Mouse (Mus musculus) heart, adult 11 months (tissue): ENCODE results near the gene Gadd45g.

ENCODE experiments used
- DNase-seq: peaks from one replicate; pipeline ENCODE4 v3.0.0; 2022

Gene Gadd45g

DNA sequence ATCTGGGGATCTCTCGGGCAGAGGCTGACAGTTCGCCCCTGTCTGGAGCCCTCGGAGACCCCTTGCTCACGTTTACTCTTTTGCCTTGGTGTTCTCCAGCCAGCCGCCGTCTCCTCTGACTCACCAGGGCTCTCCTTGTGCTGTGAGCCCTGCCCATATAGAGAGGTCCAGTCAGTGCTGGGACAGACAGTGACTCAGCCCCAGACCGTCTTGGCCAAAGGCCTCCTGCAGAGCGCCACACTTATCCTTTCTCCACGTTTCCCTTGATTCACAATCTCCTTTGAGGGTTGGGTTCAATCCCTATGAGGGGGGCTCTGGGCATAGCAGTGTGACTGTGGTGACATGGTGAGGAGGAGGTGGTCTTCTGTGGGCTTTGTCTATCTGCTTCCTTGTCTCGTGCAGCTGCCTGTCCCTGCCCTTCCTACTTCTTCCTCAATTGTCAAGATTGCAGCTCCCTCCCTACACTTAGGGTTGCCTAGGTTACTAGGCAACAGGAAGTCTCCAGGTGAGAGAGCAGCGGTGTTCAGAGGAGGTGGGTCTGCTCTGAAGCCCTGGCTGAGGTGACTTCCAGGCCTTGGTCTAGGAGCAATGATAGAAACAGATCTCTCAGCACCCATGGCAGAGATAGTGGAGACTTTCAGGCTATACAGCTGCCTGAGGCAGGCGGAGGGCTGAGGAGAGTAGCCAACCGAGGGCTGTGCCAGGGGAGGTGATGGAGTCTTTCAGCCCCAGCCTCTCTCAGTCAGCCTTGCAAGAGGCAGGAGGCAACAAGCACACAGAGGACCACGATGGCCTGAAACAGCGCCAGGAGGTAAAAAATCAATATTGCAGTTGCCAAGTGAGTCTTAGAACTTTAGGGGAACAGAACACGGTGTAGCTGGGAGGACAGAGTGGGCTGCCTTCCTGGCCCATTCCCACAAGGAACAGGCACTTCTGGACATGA is 7.1 kb downstream of the Gadd45g start:
- DNase-seq = peak; percentile 94

DNA sequence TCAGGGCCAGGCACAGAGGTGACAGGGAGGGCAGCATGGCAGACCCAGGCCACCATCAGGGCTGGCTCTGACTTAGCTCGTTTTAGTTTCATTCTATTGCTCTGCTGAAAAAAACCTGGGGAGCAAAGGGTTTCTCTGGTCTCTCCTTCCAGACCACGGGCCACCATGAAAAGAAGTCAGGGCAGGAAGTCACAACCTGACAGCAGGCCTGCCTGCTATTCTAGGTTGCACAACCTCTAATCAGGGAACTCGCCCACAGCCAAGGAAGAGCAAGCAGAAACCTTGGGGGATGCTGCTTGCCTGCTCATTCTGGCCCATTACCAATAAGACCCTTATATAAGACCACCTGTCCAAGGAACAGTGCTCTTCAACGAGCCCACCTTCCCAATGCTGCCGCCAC is 9.1 kb downstream of the Gadd45g start:
- no peak for DNase-seq

DNA sequence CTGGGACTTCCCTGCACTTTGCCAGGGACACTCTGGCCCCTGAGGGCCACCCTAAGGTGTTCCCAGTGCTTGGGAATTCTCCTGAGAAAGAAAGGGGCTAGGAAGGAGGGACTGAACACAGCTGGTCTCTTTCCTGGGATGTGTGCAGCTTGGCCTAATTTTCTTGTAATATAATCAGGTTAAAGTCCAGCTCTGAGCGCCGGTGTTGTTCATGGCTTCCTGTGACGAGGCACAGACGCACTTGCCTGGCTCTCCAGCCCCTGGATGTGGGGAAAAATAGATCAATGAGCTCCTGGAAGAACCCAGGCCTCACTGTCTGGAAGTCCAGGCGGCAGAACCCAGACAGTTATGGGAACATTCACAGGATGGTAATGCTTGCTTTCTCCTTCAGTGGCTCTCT is 10.7 kb downstream of the Gadd45g start:
- no peak for DNase-seq

DNA sequence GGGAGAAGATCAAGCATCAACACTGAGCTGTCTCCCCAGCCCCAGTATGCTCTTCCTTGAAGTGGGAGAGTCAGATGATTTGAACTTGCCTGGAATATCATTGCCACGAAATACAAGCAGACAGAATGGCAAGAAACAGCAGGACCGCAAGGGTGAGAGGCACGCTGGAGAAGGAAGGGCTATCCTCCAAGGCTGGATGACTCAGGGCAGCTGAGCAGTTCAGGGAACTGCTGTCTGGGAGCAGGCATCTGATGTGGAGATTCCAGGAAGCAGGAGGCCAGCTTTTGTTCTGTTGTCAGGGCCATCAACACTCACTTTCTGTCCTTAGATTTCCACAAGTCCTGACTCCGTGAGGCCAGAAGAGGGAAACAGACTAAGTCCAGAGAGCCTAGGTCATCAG is 12.0 kb downstream of the Gadd45g start:
- no peak for DNase-seq

DNA sequence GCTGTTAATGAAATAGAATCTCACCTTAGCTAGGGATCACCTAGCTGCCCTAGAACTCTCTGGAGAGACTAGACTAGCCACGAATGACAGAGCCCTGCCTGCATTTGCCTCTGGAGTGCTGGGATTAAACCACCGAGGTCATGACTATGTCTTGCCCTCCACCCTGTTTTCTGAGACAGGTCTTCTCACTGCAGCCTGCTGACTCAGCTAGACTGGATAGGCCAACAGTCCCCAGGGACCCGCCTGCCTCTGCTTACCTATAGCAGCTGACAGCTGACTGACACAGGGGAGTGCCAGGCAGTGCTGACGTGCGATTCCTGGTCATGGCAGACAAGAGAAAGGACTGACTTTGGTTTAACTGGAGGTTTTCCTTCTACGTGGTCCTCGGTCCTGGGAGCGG is 12.7 kb downstream of the Gadd45g start:
- DNase-seq = no peak

DNA sequence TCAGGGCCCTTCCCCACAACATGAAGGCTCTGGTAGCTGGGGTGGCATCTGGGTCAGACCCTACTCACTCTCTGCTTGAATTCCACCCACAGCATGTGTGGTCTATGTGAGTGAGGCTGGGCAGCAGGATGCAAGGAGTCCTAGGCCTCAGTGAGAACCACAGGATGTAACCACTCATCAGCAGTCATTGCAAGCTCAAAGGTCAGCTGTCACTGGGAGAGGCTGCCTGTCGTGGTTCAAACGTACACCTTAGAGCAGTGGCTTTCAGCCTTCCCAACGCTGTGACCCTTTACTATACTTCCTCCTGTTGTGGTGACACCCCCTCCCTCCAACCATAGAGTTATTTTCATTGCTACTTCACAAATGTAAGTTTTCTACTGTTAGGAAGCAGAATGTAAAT is 13.3 kb downstream of the Gadd45g start:
- no peak for DNase-seq

DNA sequence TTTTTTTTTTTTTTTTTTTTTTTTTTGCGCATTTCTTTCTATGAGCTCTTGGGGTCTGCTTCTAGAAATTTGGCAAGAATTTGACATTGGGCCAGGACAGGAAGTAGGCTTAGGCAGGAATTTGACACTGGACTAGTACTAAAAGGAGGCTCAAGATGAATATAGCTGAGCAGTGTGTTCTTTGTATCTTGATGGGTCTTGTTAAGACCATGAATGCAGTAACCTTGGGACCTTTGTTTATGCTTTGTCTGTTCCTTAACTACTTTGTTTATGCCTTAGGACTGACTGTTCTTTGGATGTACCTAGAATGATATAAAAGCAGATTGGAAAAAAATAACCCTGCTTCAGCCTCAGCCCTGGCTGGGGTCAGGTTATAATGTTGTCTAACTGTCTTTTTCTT is 16.3 kb downstream of the Gadd45g start:
- DNase-seq = no peak

DNA sequence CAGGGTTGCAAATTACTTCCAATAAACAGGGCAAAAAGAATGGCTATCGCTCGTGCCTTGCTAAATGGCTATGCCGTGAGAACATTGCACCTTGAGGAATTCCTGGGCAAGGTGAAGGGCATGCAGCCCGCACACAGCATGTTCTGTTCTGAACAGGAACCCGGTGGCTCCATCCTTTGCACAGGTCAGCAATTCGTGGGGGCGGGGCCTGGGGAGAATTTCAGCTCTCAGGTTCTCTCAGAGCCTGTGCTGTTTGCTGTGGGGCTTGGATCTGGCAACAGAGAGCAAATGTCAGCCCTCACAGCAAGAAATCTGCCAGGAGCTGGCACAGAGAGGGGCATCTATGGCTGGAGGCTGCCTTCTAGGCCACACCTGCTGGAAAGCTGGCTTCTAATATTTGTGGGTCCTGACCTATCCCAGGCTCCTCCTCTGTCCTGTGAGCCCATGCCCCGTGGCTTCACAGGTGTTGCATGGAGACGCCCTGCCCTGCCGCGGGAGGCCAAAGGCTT is 19.7 kb downstream of the Gadd45g start:
- DNase-seq = no peak

DNA sequence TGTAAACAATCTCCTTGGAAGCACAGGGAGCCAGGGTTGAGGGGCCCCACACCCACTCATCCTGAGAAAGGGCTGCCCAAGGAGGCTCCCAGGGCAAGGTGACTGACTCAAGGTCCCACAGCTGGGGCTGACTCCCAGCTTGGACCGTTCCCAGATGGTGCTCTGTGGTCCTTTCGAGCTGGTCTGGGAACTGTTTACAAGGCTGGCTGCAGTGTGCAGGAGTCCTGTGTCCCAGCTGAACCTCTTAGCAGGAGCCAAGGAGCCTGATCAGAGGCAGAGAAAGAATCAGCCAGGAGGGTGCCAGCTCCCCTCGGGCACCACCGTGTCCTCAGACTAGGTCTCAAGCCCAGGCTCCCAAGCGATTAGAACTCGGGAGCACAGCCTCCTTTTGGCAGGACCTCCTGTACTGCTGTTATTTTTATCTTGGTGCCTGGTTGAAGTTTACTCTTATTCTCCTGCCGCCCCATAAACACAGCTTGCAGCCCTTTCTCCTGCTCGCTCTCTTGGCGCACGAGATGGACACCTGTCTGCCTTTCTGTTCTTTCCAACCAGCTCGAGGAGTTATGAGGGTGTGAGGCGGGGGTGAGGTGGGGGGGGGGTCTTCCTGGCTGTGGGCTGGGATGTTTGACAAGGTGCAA is 22.1 kb downstream of the Gadd45g start:
- peak; percentile 99 for DNase-seq

DNA sequence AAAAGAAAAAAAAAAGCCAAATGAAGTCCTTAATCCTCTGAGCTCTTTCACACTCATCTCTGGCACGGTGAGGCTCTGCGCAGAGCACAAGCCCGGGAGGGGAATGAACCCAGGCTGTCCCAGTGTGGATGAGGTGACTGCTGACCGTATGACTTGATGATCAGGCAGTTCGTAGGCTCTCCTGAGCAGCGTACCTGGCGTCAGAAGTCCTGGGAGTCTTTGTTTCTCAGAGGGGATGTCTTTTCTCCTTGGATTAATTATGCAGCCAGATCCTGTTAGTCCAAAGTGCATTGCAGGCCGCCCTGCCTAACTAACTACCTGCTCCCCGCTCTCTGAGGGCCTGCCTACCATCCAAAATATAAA is 22.6 kb downstream of the Gadd45g start:
- no peak for DNase-seq

DNA sequence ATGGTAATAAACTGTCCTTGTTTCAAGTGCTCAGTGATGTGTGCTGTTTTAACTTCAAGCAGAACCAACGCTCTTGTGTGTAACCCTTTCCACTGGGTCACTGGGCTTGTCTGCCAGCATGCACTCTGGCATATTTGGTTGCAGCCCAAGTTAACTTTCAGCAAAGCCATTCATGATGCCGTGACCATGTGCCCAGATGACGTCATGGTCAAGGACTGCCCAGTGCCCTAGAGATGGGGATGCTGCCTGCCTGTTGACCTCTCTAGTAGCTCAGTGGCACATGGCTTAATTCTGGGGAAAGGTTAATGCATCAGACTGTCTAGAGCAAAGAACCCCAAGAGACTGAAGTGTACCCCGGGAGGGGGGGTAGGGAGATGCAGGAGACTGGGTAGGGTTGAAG is 24.7 kb downstream of the Gadd45g start:
- peak; percentile 96 for DNase-seq

DNA sequence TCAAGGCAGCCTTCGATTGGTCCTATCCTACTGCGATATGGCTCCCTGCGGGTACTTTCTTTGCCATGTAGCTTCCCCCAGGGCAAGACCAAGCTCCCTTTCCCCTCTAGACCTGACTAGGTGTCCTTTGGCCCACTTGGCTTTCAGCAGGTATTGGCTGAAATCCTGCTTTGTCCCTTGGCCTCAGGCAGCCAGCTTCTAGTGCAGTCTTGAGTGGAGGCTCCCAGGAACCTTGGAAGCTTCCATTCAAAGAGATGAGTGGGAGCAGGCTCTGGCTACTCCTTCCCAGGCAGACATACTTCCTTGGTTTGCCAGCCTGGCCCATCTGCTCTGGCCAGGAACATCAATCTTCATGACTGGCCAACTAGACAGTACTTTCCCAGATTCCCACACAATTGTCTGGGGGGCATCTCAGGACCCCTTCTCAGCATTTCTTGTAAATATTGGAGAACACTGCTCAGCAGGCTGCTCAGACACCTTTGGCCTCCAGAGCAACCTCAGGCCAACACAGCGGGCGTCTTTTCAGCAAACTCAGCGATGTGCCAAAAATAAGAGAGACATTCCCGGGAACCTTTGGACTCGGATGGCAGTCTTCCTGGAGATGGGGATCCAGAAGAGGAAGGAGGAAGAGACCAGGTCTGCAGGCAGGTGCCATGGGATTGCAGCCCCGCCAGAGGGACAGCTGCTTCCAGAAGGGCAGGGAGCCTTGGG is 25.9 kb downstream of the Gadd45g start:
- DNase-seq = peak; percentile 94

DNA sequence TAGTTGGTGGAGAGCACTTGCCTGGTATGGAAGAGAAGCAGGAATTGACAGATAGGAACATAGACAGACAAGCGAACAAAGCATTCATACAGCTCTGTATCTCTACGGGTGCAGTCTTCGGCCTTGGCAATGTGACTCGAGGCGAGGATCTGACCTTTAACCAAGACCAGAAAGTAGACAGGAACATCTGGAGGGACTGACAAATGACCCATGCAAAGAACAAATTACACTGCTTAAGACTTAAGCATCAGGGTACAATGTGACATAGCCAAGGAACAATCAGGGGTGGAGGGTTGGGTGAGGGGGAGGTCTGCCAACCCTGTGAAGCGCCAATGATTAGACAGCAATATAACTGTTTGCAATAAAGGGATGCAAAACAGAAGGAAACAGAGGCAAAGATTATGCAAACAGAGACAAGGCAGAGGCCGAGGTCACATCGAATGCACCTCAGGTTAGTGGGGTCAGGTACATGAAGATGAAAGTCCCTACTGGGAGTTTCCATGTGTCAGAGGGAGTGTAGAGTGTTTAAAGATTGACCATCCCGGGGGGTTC is 26.6 kb downstream of the Gadd45g start:
- DNase-seq = no peak

DNA sequence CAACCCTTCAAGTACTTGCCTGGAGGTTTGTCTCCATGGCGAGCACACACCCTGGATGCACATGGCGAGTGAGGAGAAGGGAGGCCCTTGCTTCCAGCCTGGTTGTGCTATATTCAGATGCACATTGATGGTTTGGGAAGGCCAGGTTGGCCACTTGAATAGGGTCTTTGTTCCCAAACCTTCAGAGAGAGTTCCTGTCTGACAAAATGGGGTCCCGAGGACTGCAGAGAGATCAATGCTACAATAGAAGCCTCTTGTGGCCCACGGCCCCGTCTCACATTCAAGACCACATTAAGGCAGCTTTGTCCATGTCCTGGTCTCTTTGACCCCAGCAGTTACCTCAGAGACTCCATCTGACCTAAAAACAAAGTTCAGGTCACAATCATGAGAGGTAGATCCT is 27.3 kb downstream of the Gadd45g start:
- peak; percentile 76 for DNase-seq

DNA sequence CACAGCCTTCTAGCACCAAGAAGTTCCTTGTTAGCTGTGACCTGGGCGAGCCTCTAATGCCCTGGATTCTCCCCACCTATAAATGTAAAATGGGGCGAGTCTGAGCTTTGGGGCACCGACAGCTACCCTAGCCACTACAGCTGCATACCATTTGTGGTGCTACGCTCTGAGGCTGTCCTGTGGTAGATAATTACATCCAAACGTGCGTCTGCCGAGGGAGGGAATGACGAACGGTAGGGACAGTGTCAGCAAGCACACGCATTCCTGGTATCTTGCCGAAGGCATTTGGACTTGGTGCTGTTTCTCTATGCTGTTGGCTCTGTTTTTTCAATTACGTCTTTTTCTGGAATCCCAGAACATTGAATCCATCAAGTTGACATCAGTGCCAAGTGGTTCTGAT is 29.7 kb downstream of the Gadd45g start:
- DNase-seq = peak; percentile 84

DNA sequence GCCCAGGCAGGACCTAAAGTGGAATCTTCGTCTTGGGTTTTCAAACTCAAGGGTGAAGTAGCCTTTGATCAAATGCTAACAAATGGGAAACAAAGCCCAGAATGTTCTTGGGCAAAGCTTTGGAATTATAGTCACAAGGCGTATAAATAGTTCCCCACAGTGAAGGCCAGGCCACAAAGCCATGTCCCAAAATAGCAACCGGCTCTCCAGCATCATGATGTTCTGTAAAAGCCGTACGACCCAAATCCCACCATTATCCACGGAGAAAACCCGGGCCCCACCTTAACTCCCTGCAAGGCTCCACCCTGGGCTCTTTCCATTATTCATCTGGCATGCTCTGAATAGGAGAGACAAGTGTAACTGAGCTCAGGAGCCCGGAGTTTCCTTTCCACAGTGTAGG is 32.3 kb downstream of the Gadd45g start:
- peak; percentile 92 for DNase-seq

DNA sequence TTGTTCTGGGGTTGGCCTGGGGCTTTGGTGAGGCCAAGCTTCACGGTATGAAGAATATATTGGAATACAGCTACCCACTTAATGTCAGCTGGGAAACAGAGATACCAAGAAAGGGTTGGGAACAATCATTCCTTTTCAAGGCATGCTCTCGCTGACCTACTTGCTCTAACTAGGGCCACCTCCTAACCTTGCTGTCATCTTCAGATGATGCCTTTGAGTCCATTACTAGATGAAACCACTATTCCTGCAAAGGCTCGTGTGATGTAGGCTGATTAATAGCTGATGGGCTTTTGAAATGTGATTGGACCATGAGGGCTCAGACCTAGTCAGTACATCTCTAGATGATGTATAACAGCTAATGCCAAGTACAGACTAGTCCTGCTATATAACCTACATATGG is 33.1 kb downstream of the Gadd45g start:
- peak; percentile 55 for DNase-seq

DNA sequence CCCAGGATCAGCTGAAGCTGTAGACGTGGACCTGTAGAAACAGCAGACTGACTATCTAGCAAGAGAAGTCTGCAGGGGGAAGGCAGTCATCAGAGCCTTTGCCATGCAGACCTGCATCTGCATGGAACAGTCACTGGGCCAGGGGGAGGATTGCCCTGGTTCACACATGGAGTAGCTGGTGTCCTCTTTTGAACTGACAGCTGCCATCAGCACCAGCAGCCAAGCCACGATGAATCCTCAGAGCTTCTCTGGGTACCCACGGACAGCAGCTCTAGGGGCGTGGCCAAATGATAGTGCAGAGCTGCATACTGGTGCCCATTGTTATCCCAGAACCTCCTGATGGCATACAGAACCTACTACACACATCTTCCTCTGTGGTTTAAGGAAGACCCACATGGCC is 33.5 kb downstream of the Gadd45g start:
- DNase-seq = peak; percentile 82

DNA sequence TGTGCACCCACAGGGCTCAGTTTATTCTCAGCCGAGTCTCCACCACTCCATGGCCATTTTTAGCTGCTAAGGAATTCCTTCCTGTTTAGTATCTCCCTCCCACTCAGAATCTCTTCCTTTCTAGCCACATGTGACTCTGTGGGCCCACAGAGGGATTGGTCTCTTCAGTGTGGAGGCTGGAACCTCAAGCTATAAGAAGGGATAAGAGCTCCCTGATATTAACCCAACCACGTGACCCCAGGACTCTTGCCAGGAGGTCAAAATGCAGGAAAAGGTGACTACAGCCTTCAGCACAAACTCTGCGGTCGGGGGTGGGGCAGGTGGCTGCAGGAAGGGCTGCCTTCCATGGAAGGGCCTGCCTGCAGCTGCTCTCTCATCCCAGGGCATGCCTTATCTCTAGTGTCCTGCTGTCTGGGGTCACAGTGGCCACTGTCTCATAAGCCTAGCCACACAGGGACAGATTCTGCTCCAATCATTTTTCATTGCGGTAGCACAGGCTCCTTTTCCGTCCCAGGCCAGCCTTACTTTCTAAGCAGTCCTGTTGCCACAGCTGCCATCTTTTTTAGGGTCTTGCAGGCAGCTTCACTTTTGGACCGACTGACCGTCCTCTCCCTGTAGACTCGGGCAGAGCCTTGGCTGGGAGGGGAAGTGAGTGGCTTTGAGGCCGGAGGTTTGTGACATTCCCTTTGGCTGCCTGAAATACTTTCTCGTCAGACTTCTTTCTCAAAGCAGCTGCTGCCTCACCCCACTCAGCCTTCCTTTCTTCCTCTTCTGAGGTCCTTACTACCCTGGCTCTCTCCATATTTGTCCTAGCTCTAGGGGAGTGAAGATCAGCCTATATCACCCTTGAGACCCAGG is 35.0 kb downstream of the Gadd45g start:
- DNase-seq = peak; percentile 94

DNA sequence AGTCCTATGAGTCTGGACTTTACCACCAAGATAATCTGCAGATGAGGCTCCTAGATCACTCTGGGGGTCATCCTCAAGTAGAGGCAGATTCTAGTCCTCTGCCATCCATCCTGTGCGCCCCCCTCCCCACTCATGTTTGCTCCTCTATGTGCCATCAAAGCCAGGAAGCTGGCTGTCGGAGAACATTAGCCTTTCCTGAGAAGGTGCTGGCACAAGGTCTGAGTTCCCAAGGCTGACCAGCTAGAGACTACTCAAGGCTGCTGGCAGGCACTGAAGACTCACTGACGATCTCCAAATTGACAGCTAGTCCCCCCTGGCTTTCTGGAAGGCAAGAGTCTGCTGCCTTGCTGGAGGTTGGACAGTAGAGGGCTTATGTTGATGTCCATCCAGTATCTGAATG is 35.7 kb downstream of the Gadd45g start:
- DNase-seq = peak; percentile 87

DNA sequence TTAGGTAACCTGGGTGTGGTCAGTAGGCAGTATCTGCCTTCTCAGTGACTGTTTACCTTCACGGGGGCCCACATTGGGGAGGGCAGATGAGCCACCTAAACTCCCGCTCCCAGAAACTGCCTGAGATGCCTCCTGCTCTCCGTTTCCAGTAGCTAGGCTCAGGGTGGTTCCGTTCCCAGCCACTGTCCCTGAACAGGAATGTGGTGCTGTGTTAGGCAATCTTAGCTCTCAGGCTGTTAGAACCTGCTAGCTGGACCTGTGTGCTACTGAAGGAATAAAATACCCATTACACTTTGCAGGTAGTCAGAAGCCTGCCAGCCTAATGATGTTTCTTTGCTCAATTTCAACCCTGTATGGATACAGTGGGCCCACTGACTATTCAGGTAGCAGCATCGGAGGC is 37.8 kb downstream of the Gadd45g start:
- DNase-seq = no peak

DNA sequence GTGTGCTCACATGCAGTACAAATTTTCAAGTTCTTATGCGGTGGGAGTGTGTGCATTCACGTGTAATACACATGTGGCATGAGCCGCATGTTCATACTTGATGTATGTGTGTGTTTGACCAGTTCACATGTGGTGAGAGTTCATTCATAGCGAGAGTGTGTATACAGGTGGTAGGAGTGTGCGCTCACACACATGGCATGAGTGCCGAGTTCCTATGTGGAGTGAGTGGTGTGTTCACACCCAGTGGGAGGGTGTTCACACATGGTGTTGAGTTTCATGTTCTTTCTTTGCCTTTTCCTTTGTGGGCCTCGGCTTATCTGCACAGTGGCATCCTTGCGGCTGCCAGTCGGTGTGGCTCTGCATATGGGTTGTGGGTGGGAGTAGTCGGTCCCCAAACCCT is 39.1 kb downstream of the Gadd45g start:
- no peak for DNase-seq
